Mouse (Mus musculus): Measurements from ENCODE around the gene Morn5. TPM values are rescaled to one million over a fixed set of nuclear protein-coding genes. Genes with fewer than 3 reads are reported as not detected.

Gene Morn5
- polyA plus RNA-seq, 1 experiment from 2014 or later, result 4.0 TPM

DNA sequence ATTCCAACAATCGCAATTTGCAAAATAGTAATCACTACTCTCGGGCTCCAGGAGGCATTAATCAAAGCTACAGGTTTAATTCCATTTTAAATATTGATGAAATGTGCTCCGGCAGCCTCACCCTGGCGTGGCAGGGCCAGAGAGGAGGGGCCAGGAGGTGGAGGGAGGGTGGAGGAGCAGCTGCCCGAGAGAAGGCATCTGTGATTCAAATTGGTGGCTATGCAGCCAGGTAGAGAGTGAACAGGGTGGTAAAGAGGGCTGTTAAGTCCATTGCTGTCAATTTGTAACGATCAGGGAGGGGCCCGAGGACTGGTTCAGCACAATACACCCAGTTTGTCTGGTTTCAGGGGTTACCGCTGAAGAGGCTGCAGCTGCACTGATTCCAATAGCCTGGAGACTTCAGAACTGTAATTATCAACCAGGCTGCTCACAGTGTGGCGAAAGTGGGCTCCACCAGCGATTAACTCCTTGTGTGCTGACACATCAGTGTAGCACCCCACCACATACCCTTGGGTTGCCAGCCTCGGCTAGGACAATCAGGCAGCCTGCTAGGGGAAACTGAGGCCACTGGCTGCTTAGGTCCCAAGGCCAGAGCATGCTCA, 28.0 kb downstream of the Morn5 start:
- H3K4me1 ChIP-seq (replicated peaks), result peaks cover 27% of the 10 kb centered on the region
- 0 out of 2 replicates have a peak, but pooled peaks cover 8% of the 10 kb centered on the region for H3K27me3 ChIP-seq (ENCODE audit: insufficient read depth, poor library complexity, severe bottlenecking)
- no peak overlapping the region for H3K27ac ChIP-seq
- no peak for DNase-seq (ENCODE audit: low spot score)
- no peaks in the 10 kb centered on the region for H3K9me3 ChIP-seq
- no peak overlapping the region for H3K4me3 ChIP-seq
- 29% methylated on average over 11 of the region's 11 CpGs for WGBS
- no peaks in the 10 kb centered on the region for H3K36me3 ChIP-seq

DNA sequence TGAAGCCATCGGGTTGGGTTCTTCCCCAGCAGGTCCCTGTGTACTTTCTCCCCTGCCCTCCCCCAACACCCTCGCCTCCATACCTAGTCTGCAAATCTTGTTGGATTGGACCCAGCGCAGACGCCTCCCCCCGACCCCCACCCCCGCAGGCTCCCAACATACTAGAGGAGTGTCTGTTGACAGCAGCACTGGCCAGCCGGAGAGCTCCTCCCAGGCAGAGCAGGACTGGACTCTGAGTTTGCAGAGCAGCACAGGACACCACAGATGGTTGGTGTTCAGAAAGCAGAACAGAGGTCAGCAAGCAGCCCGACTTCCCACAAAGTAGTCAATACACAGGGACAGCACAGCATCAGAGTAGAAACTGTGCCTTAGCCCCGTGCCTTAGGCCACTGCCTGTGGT, 32.2 kb downstream of the Morn5 start:
- H3K9me3 ChIP-seq, result no peaks in the 10 kb centered on the region
- H3K27ac ChIP-seq, result peak overlapping the region; percentile 12; the same call in 1 of the 2 replicates
- H3K4me3 ChIP-seq, result no peak overlapping the region
- H3K36me3 ChIP-seq, result no peaks in the 10 kb centered on the region
- DNase-seq (ENCODE audit: low spot score), result peak; percentile 38
- peaks cover 28% of the 10 kb centered on the region for H3K27me3 ChIP-seq (ENCODE audit: insufficient read depth, poor library complexity, severe bottlenecking)
- H3K4me1 ChIP-seq (replicated peaks), result peaks cover 27% of the 10 kb centered on the region
- WGBS, result 33% methylated on average over 9 of the region's 9 CpGs

DNA sequence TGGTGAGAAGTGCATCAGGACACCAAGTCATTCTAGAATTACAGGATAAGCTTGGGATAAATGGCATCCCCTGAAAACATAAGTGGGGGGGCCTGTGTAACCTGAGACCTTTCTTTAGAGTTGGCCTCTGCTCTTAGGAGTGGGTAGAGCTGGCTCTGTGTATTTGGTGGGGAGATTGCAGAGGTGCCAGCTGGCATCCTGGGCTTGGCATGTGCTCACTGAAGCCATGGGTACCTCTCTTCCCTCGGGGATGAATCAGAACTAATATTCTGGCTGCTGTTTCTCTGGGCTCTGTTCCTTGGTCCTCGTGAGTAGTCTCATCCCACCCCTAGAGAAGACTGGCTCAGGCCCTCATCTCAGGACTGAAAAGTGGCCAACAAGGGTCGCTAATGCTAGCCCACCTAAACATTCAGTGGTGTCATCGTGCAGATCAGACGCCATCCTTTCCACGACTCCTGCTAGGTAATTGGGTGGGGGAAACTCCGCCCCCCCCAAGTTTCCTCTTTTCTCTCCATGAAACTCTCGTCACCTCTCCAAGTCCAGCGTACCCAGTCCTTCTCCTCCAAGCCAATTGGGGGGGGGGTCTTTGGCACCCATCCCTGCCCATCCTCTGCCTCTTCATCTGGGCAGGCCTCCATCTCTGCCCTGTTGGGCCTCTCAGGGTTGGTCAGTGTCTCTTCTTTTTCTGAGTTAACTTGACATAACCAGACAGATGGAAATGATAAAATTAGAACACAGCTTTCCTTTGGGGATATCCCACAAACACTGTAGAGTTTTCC, 33.7 kb downstream of the Morn5 start:
- no peak for DNase-seq (ENCODE audit: low spot score)
- Histone ChIP-seq H3K4me3 (no peak overlapping the region), H3K9me3 (no peaks in the 10 kb centered on the region), H3K36me3 (no peaks in the 10 kb centered on the region), H3K27me3 (ENCODE audit: insufficient read depth, poor library complexity, severe bottlenecking) (peaks cover 43% of the 10 kb centered on the region), H3K4me1 (replicated peaks) (peaks cover 15% of the 10 kb centered on the region), H3K27ac (no peak overlapping the region)
- 85% methylated on average over 9 of the region's 9 CpGs for WGBS

DNA sequence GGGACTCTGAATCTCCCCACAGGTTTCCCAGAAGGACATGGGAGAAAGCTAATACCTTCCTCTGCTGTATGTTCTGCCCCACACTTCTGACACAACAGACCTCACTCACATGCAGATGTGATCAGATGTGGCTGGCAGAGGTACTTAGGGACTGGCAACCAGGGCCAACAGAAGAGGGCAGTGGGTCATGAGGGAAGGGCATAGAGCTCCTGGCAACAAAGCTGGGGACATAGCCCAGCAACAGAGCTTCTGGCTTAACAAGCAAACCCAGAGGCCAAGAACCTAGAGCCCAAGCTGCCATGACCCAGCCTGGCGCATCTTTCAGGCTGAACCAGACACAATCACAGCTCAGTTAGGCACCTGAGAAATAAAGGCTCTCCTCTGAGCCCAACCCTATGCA, 35.8 kb downstream of the Morn5 start:
- no peaks in the 10 kb centered on the region for H3K36me3 ChIP-seq
- 92% methylated on average over 1 of the region's 1 CpGs for WGBS

DNA sequence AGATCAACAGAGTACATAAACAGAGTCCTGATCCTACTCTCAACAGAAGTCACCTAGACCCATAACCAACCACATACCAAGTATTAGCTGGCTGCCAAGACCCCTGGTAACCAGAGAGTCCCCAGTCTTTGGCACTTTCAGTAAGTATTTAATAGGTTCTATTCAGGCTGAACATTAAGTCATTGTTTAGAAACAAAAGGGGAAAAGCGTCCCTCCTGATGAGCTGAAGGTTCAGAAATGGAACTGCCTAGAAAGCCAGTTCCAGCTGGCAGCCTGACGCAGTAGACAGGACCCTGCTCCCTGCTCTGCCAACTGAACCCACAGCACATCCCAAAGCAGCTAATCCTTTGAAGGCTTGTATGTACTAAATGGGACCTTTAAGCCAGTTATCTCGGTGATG, 39.9 kb downstream of the Morn5 start:
- no peaks in the 10 kb centered on the region for H3K36me3 ChIP-seq
- WGBS, result 59% methylated on average over 3 of the region's 3 CpGs

More for the DNA sequence above, 35.8 kb downstream of the Morn5 start:
- peaks cover 7% of the 10 kb centered on the region for H3K4me1 ChIP-seq (replicated peaks)
- DNase-seq (ENCODE audit: low spot score), result no peak
- no peak overlapping the region for H3K27ac ChIP-seq
- no peak overlapping the region for H3K4me3 ChIP-seq
- H3K9me3 ChIP-seq, result no peaks in the 10 kb centered on the region
- H3K27me3 ChIP-seq (ENCODE audit: insufficient read depth, poor library complexity, severe bottlenecking), result peaks cover 55% of the 10 kb centered on the region

DNA sequence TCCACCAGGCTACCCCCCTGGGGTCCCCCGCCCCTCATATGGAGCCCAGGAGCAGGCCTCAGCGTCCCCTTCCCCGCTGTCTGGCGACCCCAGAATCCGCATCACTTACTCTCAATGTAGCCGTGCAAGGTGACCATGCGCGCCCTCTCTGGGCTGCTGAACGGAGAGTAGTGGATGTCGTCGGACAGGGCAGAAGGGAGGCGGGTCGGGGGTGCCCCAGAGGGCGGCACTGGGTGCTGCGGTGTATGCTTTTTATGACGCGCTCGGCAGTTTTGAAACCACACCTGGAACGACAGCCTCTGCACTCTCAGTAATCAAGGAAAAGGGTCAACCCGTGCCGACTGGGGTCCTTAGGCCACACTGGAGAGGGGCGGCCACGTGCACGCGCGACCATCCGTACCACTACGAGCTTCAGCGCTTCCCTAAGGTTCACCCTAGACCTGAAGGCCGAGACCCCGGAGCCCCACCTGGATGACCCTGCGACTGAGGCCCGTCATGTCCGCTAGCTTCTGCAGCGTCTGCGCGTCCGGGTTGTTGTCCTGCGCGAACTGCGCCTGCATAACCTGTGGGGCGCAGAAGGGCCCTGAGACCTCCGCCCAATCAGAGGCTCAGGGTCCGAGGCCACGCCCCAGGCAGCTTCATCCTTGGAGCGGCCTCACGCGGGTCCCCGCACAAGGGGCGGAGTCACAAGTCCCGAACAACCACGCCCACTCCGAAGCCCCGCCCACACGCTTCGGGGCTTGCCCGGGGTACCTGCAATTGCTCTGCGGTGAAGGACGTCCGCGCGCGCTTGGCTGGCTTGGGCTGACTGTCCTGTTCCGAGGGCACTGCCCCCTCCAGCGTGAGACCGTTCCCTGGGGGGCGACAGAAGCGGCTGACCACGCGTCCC, 41.8 kb downstream of the Morn5 start:
- WGBS, result 1% methylated on average over 70 of the region's 70 CpGs
- H3K27ac ChIP-seq, result 0 out of 2 replicates have a peak overlapping the region, but pooled peaks have one; percentile 1
- H3K36me3 ChIP-seq, result no peaks in the 10 kb centered on the region
- peaks cover 100% of the 10 kb centered on the region for H3K27me3 ChIP-seq (ENCODE audit: insufficient read depth, poor library complexity, severe bottlenecking)
- H3K4me3 ChIP-seq, result peak overlapping the region; percentile 60
- peak; percentile 86 for DNase-seq (ENCODE audit: low spot score)
- H3K9me3 ChIP-seq, result no peaks in the 10 kb centered on the region
- peaks cover 16% of the 10 kb centered on the region for H3K4me1 ChIP-seq (replicated peaks)

More for the DNA sequence above, 39.9 kb downstream of the Morn5 start:
- Histone ChIP-seq H3K4me3 (no peak overlapping the region), H3K27me3 (ENCODE audit: insufficient read depth, poor library complexity, severe bottlenecking) (peaks cover 92% of the 10 kb centered on the region), H3K4me1 (replicated peaks) (peaks cover 16% of the 10 kb centered on the region), H3K27ac (no peak overlapping the region), H3K9me3 (no peaks in the 10 kb centered on the region)
- DNase-seq (ENCODE audit: low spot score), result no peak

DNA sequence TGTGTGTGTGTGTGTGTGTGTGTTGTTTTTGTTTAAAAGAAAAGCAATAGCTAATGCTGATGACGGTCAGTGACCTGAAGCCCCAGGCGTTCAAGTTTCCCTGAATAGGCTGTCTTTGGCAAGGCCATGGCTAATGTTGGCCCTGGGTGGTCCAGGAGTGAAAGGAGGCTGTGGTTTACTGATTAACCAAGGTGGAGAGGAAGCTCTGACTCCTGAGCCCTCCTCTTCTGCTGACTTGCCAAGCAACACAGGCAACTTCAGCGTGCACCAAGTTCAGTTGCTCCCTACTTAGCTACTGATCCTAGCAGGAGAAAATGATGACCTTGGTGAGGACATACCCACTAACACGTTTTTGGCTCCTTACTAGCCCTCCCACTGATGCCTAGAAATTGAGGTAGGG, 43.5 kb downstream of the Morn5 start:
- 2% methylated on average over 4 of the region's 4 CpGs for WGBS

DNA sequence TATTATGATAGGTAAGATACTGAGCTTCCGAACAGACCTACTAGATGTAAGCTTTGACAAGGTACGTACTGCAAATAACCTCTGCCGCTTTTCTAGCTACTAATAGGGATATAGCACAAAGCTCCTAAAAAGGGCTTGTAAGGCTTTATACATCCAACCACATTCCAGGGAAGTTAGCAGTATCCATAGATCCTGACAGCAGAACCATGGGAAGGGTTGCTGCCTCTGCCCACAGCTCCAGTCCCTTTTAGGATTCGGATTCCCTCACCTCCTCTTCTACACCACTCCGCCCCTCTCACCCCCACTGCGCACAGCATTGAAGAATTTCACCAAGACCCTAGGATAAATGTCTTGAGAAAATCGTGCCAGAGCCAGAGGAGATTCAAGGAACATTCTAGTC, 44.0 kb downstream of the Morn5 start:
- Histone ChIP-seq H3K27me3 (ENCODE audit: insufficient read depth, poor library complexity, severe bottlenecking) (peaks cover 100% of the 10 kb centered on the region), H3K27ac (no peak overlapping the region), H3K9me3 (no peaks in the 10 kb centered on the region), H3K4me1 (replicated peaks) (peaks cover 16% of the 10 kb centered on the region), H3K4me3 (no peak overlapping the region), H3K36me3 (no peaks in the 10 kb centered on the region)
- WGBS, result 12% methylated on average over 7 of the region's 7 CpGs
- peak; percentile 18 for DNase-seq (ENCODE audit: low spot score)

More for the DNA sequence above, 43.5 kb downstream of the Morn5 start:
- H3K27me3 ChIP-seq (ENCODE audit: insufficient read depth, poor library complexity, severe bottlenecking), result peaks cover 100% of the 10 kb centered on the region
- H3K4me1 ChIP-seq (replicated peaks), result peaks cover 16% of the 10 kb centered on the region
- no peaks in the 10 kb centered on the region for H3K36me3 ChIP-seq
- H3K9me3 ChIP-seq, result no peaks in the 10 kb centered on the region
- H3K4me3 ChIP-seq, result no peak overlapping the region
- DNase-seq (ENCODE audit: low spot score), result peak; percentile 36
- H3K27ac ChIP-seq, result no peak overlapping the region

DNA sequence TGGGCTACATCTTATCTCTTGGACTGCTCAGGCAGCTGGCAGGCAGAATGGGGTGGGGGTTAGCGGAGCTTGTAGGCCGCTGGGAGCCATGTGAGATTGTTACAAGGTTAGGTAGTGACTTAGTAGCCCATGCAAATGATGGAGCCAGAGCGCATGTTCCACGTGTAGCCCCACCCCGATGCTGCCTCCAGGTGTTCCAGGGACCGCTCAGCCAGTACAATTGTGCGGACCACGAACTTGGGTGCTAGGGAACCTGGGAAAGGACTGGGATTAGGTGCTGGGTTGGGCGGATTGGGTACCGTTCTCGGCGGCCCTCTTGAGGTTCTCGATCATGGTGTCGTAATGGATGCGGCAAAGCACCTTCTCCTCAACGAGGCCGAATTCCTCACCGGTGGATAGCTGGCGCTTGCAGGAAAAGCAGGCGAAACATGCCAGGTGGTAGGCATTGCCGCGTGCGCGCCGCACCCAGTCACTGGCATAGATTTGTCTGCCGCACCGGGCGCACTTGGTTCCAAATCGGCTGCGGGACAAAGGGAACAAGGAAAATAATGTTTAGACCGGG, 44.7 kb downstream of the Morn5 start:
- 2% methylated on average over 31 of the region's 31 CpGs for WGBS
- Histone ChIP-seq H3K9me3 (no peaks in the 10 kb centered on the region), H3K27ac (no peak overlapping the region), H3K36me3 (no peaks in the 10 kb centered on the region), H3K4me3 (no peak overlapping the region), H3K4me1 (replicated peaks) (peaks cover 16% of the 10 kb centered on the region), H3K27me3 (ENCODE audit: insufficient read depth, poor library complexity, severe bottlenecking) (peaks cover 100% of the 10 kb centered on the region)
- peak; percentile 40 for DNase-seq (ENCODE audit: low spot score)

DNA sequence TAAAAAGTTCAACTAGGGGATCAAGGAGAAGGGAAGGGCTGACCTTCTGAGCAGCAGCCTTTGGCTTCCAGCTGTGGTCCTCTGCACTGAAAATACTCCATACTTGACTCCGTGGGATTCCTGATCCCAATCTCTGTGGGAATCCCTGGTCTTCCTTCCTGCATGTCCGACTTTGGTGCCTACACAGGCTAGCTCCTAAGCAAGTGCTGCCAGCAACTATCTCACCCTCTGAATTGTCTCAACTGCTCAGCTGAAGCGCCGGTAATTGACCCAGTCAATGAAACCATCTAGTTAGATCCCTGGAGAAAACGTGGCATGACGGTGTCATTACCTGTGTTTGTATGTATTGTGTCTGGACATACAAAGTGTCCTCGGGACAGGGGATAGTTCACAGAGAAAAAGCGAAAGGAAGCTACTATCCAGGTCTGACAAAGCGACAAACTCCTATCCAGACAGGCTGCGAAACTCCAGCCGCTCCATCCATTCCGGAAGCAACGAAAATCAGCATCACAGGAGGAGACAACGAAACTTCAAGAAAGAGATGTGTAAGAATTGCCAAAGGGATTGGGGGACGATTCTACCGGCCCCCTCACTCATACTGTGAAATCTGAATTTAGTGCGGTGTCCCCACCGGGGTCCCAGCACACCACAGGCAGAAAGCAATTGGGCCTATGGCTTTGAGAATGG, 48.0 kb downstream of the Morn5 start:
- peak; percentile 36 for DNase-seq (ENCODE audit: low spot score)
- peaks cover 7% of the 10 kb centered on the region for H3K4me1 ChIP-seq (replicated peaks)
- peaks cover 100% of the 10 kb centered on the region for H3K27me3 ChIP-seq (ENCODE audit: insufficient read depth, poor library complexity, severe bottlenecking)
- no peak overlapping the region for H3K27ac ChIP-seq
- no peaks in the 10 kb centered on the region for H3K9me3 ChIP-seq
- WGBS, result 3% methylated on average over 18 of the region's 18 CpGs
- no peaks in the 10 kb centered on the region for H3K36me3 ChIP-seq
- no peak overlapping the region for H3K4me3 ChIP-seq

DNA sequence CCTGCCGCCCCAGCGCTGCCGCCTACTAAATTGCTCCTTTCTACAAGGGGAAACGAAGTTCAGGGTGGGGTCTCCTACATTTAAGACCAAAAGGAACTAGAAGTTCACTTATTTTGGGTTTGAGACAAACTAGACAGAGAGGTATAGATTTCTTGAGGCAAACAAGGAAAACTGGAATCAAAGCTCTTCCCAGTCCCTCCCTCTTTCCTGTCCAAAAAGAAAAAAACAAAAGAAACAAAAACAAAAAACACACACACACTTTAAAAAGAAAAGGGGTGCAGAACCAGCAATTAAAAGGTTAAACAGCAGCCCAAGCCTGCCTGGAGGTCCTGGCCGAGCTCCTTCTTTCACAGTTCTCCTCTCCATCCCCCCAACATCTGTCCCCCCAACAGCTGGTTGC, 48.8 kb downstream of the Morn5 start:
- Histone ChIP-seq H3K4me3 (no peak overlapping the region), H3K27ac (no peak overlapping the region), H3K36me3 (no peaks in the 10 kb centered on the region), H3K9me3 (no peaks in the 10 kb centered on the region), H3K4me1 (replicated peaks) (peaks cover 14% of the 10 kb centered on the region), H3K27me3 (ENCODE audit: insufficient read depth, poor library complexity, severe bottlenecking) (peaks cover 100% of the 10 kb centered on the region)
- WGBS, result 4% methylated on average over 5 of the region's 5 CpGs
- no peak for DNase-seq (ENCODE audit: low spot score)

DNA sequence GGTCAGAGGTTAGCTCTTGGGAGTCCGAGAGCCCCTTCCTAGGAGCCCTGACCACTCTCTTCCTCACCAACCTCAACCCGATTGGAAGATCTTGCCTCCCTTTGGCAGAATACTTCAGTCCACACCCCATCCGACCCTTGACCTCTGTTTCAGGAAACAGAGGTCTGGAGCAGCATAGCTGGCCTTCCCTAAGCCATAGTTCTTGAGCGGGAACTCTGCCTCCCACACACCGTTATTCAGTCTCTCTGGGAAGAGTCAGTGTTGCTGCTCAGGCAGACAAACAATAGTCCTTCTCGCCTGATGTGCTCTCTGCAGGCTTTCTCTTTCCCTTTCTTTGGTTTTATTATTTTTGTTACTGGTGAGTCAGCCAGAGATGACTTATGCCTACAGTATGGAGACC, 50.5 kb downstream of the Morn5 start:
- Histone ChIP-seq H3K27me3 (ENCODE audit: insufficient read depth, poor library complexity, severe bottlenecking) (peaks cover 100% of the 10 kb centered on the region), H3K4me1 (replicated peaks) (peaks cover 31% of the 10 kb centered on the region), H3K36me3 (no peaks in the 10 kb centered on the region), H3K4me3 (no peak overlapping the region), H3K27ac (no peak overlapping the region), H3K9me3 (no peaks in the 10 kb centered on the region)
- 4% methylated on average over 6 of the region's 6 CpGs for WGBS
- peak; percentile 23 for DNase-seq (ENCODE audit: low spot score)

Measured in hindbrain, embryonic 10.5 days (tissue).